Mouse (Mus musculus) neutrophil, adult 59 days (primary cell): ENCODE results near the gene Acbd3. TPM values are rescaled to one million over a fixed set of nuclear protein-coding genes. Genes with fewer than 3 reads are reported as not detected.

Experiments
- total RNA-seq, 2 experiments: library from RNA; stranded (reverse); gene quantifications; 1 replicate in 1 of 2; 2 replicates in 1 of 2; pipeline ENCODE4 v1.2.4; 2023

Gene Acbd3
- 10 to 100 TPM; 29.1 to 31.8 TPM for total RNA-seq

GRCm38 (mm10) chr1:180725704-180726179, at the start of gene Acbd3:
TSS of gene Acbd3 (plus strand) at chr1:180726043.

GRCm38 (mm10) chr1:180696626-180697352, 29.1 kb upstream of the Acbd3 start, which contains the start of gene Mixl1:
TSS of gene Mixl1 (minus strand) at chr1:180697034.

Other genes with a start within 250 kb of the Acbd3 start
- gene Stum, start 242.5 kb upstream of the Acbd3 start, total RNA-seq = under 1 TPM in 1 of 2 experiments, not detected in 1; 0.07 TPM
- 10 to 100 TPM; 44.7 to 64.2 TPM for gene Parp1, start 157.1 kb upstream of the Acbd3 start, total RNA-seq
- gene Lin9, start 84.9 kb upstream of the Acbd3 start, total RNA-seq = 10 to 100 TPM; 11.9 to 13.9 TPM
- gene Mixl1, start 29.0 kb upstream of the Acbd3 start, total RNA-seq = not detected
- 1,000 to 10,000 TPM; 1,595 to 1,745 TPM for gene H3f3a, start 87.9 kb downstream of the Acbd3 start, total RNA-seq
- 10 to 100 TPM; 59.2 to 61.2 TPM for gene Sde2, start 125.1 kb downstream of the Acbd3 start, total RNA-seq
- gene Lefty2, start 167.1 kb downstream of the Acbd3 start, total RNA-seq = not detected
- gene Pycr2, start 178.2 kb downstream of the Acbd3 start, total RNA-seq = 10 to 100 TPM; 16.5 to 17.3 TPM
- under 1 TPM; 0.42 to 0.49 TPM for gene Lefty1, start 209.0 kb downstream of the Acbd3 start, total RNA-seq
- 10 to 100 TPM; 66.0 to 69.7 TPM for gene Tmem63a, start 216.3 kb downstream of the Acbd3 start, total RNA-seq